Mouse (Mus musculus): Measurements from ENCODE around the gene Dnajc8.
"Not testable (repeated sequence)": the region's sequence is repeated elsewhere in the genome, so short reads cannot be mapped to it uniquely, and the experiment has no call there.

The Dnajc8 gene

DNA sequence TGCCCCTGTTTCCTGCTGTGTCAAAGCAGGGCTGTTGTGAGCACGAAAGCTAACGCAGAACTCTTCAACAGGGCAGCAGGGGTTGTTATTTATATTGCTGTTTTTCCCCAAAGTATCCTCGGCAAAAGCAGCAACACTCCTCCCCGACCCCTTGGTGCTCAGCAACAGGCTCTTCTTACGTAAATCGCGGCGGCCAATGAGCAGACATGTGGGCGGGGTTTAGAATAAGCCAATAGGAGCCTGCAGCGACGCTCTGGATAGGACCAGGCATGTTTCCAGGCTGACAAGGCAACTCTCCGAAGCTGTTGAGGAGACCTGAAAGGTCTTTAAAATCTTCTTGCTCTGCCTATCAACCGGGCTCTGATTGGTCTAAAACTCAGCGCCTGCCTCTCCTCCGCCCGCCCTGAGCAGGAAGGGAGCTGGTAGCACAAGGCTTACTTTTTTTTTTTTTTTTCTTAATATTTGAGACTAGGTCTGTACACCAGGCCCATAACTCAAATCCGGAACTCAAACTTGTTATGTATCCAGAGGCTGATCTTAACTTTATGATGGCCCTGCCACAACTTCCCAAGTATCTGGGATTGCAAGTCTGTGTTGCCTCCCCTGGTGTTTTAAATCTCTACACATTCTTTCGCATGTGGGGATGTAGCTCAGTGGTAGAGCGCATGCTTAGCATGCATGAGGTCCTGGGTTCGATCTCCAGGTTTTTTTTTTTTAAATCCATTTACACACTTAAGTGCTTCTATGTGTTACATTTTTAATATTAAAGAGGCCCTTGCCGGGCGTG is 19.8 kb upstream of the Dnajc8 start:
- DNase-seq (ENCODE audit: low spot score in 2 of 2), result peak; percentile 83 to 93

DNA sequence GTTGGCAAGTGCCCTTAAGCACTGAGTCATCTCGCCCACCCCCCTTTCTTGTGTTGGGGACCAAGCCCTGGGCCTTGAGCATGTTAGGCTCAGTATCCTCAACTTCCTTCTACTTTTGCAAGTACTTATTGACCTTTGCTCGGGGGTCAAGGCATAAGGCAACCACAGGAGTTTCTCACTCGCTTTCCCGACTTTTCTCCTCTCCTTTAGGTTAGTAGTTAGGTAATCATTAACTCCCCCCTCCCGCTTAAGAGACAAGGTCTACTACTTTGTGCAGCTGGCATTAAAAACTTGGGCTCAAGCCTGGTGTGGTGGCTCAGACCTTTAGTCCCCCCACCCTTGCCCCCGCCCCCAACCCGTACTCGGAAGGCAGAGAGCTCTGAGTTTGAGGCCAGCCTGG is 17.3 kb upstream of the Dnajc8 start:
- DNase-seq (ENCODE audit: low spot score in 2 of 2), result no peak

DNA sequence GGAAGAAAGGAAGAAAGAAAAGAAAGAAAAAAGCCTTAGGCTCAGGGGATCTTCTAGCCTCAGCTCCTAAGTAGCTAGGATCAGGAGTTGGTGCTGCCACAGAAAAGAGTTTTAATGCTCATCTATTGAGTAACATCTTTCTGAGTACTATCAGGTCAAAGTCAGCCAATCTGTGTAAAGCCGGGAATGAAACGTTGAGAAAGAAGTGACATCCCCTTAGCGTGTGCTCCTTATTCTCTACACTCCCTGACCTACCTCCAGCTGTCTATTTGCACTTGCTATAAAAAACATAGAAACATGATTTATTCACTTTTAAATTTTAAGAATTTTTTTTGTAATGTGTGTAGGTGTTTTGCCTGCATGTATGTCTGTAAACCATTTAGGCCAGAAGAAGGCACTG is 16.2 kb upstream of the Dnajc8 start:
- DNase-seq (ENCODE audit: low spot score in 2 of 2), result no peak

GRCm38 (mm10) chr4:132524321-132524741 is 11.0 kb upstream of the Dnajc8 start:
- no peak for DNase-seq (ENCODE audit: low spot score in 2 of 2)

DNA sequence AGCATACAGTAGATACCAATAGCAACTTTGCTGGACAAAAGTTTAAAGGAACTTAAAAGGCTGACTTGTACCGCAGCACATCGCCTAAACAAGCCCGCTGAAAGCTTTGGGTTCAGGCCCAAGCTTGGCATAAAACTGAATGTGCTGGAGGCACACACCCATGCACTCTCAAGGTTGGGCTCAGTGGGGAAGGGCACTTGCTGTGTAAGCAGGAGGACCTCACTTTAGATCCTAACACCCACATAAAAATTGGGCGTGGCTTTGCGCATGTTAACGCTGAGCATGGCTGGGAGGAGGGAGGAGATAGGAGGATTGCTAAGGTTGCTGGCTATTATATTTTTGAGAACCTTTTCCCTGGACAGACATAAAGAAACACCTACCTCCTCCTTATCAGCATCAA is 10.5 kb upstream of the Dnajc8 start:
- peak in 1 of 2 experiments; percentile 35 for DNase-seq (ENCODE audit: low spot score in 2 of 2)

GRCm38 (mm10) chr4:132526678-132527077 is 8.7 kb upstream of the Dnajc8 start:
- DNase-seq (ENCODE audit: low spot score in 2 of 2), result no peak

GRCm38 (mm10) chr4:132527917-132528522 is 7.3 kb upstream of the Dnajc8 start:
- DNase-seq (ENCODE audit: low spot score in 2 of 2), result no peak

DNA sequence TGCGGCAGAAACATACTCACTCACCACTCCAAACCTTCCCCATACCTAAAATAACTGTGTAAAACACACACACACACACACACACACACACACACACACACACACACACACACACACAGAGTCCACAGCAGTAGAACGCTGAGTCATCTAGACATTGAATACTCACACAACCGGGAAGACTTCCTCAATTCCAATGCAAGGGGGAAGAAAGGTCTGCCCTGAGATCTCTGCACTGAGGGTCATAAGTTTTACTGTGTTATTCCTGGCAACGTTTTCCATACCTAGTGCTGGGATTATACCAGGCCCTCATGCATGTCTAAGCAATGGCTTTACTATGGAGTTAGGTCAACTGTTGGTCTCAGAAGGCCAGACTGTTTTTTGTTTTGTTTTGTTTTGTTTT is 6.0 kb upstream of the Dnajc8 start:
- no peak for DNase-seq (ENCODE audit: low spot score in 2 of 2)

DNA sequence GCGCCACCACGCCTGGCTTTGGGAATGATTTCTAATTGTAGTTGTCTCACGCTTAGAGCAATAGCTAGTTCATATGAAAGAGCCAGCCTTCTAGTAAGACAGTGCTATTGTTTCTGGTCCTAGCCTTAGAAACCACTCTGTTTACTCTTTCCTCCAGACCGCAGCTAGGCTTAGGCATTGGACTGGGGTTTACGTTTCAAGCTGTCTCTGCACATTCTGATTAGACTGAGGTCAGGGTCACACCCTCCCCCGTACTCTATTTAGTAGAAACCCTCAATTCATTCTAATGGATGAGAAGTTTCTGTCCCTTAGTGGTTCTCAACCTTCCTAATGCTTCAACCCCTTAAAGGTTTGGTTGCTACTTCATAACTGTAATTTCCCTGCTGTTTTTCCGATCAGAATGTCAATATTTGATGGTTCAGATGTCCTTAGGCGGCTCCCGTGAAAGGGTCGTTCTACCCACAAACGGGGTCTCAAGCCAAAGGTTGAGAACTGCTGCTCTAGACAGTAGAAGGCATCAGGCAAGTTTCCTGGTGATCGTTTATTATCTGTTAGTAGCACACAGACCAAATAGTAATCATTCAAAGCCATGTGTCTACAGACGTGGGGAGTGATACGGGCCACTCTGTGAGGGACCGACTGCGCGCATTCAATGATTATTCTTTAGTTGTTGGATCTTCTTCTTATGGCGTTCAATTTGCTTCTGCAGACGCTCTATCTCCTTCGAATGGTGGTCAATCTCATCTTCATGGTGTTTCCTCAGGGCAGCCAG is 5.1 kb upstream of the Dnajc8 start:
- DNase-seq (ENCODE audit: low spot score in 2 of 2), result no peak

DNA sequence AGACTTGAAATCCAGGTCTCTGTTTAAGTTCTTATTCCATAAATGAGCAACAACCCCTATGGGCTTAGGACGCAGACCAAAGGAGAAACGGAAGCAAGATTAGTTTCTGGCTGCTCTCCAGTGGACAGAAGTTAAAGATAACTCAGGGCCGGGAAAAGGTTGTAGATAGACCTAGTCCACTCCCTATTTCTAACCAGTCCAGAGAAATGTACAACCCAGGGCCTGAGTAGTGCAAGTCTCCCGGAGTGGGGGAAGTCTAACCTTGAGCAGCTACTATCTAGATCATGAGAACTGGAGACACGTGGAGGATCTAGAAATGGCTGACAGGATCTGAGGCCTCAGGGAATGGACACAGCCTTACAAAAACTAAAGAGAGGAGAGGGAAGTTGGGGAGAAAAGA is 2.9 kb upstream of the Dnajc8 start:
- peak in 1 of 2 experiments; percentile 22 for DNase-seq (ENCODE audit: low spot score in 2 of 2)

GRCm38 (mm10) chr4:132532981-132533916 is 2.1 kb upstream of the Dnajc8 start, which contains the start of gene Atpif1:
TSS of gene Atpif1 (minus strand) at chr4:132533659.
- peak; percentile 80 to 91 for DNase-seq (ENCODE audit: low spot score in 2 of 2)

GRCm38 (mm10) chr4:132539481-132539880 is 4.1 kb downstream of the Dnajc8 start:
- DNase-seq (ENCODE audit: low spot score in 2 of 2), result no peak

DNA sequence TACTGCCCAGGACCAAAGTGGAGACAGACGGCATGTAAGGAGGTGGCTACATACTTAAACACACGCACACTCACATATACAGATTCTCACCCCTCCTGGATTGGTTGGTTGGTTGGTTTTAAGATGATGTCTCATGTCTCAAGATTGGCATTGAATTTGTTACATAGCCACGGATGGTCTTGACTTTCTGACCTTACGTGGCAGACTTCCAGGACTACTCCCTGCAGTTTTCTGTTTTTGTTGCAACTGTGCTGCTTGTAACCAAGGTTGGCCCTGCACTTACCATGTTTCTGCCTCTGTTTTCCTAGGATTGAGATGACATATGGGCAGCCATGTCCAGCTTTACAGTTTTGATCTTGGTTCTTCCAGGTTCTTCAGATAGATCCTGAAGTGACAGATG is 6.1 kb downstream of the Dnajc8 start:
- no peak for DNase-seq (ENCODE audit: low spot score in 2 of 2)

GRCm38 (mm10) chr4:132542724-132543123 is 7.4 kb downstream of the Dnajc8 start:
- DNase-seq (ENCODE audit: low spot score in 2 of 2), result no peak

GRCm38 (mm10) chr4:132545851-132546250 is 10.5 kb downstream of the Dnajc8 start:
- DNase-seq (ENCODE audit: low spot score in 2 of 2), result peak; percentile 52 to 60

DNA sequence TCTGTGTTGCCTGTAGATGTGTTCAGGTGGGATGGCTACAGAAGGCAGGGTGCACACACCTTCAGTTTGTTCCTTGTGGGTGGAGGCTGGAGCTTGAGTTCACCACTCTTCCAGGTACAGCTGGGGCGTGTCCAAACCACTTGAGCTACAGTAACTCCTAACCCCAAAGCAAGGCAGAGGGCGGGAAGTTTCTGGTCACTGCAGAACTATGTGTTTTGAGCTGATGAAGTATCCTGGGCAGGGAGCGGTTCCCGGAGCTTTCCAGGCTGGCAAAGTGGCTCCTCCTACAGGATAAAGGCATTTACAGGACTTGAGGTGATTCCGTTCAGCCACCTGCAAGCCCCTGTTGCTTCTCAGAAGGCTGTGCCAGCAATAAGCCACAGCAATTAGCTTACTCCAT is 18.9 kb downstream of the Dnajc8 start:
- no peak for DNase-seq (ENCODE audit: low spot score in 2 of 2)

DNA sequence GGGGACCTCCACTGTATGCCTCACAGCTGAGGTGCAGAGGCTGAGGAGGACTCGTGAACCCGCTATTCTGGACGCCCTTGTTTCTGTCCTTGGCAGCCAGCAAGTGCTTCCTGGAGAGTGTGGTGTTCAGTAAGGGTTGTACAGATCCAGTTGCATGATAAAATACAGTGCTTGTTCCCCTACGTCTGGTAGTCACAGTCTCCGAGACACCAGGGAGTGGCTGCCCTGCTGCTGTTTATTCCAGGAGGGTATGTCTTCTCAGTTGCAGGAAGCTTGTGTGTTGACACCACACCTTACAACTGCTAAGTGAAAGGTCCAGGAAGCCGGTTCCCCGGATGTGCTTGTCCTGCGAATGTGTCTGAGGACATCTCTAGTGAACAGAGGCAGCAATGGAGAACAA is 19.3 kb downstream of the Dnajc8 start:
- no peak for DNase-seq (ENCODE audit: low spot score in 2 of 2)

- not testable (repeated sequence) for DNase-seq (ENCODE audit: low spot score in 2 of 2)
These were observed 20.2 kb downstream of the Dnajc8 start for GRCm38 (mm10) chr4:132555550-132555949.

GRCm38 (mm10) chr4:132563261-132563660 is 27.9 kb downstream of the Dnajc8 start:
- no peak for DNase-seq (ENCODE audit: low spot score in 2 of 2)

GRCm38 (mm10) chr4:132563965-132564364 is 28.6 kb downstream of the Dnajc8 start, which contains the start of gene Ptafr:
TSS of gene Ptafr (plus strand) at chr4:132564067.
- peak in 1 of 2 experiments; percentile 29 for DNase-seq (ENCODE audit: low spot score in 2 of 2)

DNA sequence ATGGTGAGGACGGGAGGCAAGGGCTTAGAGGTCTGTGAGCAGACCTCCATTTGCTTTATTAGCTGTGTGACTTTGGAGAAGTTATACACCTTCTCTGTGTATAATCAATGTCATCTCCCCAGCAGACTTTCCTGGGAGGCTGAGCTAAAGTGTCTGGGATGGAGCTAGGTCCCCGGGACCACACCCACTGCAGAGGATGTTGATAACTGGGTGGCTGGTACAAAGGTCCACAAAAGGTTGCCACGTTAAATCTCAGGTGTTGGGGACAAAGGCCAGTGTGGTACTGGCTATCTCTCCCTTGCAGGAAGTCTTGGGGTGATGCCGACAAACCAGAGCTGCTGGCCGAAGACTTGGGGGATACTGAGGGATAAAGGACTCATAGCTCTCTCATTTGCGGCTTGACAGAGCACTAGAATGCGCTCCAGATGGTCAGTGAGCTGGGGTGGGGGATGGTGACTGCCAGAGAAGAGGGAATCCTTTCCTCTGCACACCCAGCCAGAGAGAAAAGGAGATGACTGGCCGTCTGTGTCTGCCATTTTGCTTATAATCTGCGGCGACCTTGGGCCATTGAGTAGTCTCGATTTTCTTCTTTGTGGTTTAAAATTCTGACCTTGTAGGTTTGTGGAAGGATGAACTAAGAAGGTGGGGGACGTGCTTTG is 29.9 kb downstream of the Dnajc8 start:
- no peak for DNase-seq (ENCODE audit: low spot score in 2 of 2)
